Mouse (Mus musculus) G1E (cell line): ENCODE measurements at regions not wholly inside any gene's neighbourhood (a gene's known extent, or its start where the extent isn't known, plus 50 kb on each side); places are given as distances from the start of the nearest gene placed in this dataset.
A peak's percentile ranks its signal among the peaks of the same experiment; 100 is the strongest.
"Not testable (repeated sequence)": the region's sequence is repeated elsewhere in the genome, so short reads cannot be mapped to it uniquely, and the experiment has no call there.

ENCODE experiments used
- ATAC-seq: 2 replicates; pipeline ENCODE4 v1.8.0; 2016; ENCODE audit warnings: mild to moderate bottlenecking; ENCODE audit not compliant: insufficient number of reproducible peaks, poor library complexity, low FRiP score, severe bottlenecking; ENCODE audit errors: extremely low read depth
- DNase-seq: peaks from one replicate; pipeline ENCODE4 v3.0.0; 2012; ENCODE audit warnings: low spot score
- H3K27me3 ChIP-seq: 2 replicates; pipeline ENCODE4 v1.6.1; 2012; ENCODE audit warnings: mild to moderate bottlenecking, low read length, inconsistent platforms; ENCODE audit not compliant: insufficient read depth
- H3K36me3 ChIP-seq: replicated peaks from 2 replicates; pipeline ENCODE3; 2012; ENCODE audit warnings: mild to moderate bottlenecking, inconsistent platforms
- H3K4me1 ChIP-seq: 2 replicates; pipeline ENCODE4 v1.6.1; 2012; ENCODE audit warnings: low read depth, low read length, inconsistent platforms, mixed read lengths; ENCODE audit not compliant: insufficient read depth
- H3K4me3 ChIP-seq: 2 replicates; pipeline ENCODE4 v1.5.1; 2012; ENCODE audit warnings: low read depth, mild to moderate bottlenecking, inconsistent platforms, low read length, moderate library complexity, mixed read lengths
- H3K9me3 ChIP-seq: replicated peaks from 2 replicates; pipeline ENCODE4 v1.6.1; 2012; ENCODE audit warnings: inconsistent platforms
- CTCF ChIP-seq: IDR thresholded peaks from 2 replicates; pipeline ENCODE4 v1.5.1; 2012; ENCODE audit warnings: low read depth, low read length, inconsistent platforms, mixed read lengths
- GATA1 ChIP-seq: IDR thresholded peaks from 2 replicates; pipeline ENCODE4 v1.6.1; 2012; ENCODE audit warnings: borderline replicate concordance, low read length, inconsistent platforms, mixed read lengths
- GATA2 ChIP-seq: IDR thresholded peaks from 2 replicates; pipeline ENCODE4 v1.6.1; 2012; ENCODE audit warnings: low read depth, low read length, inconsistent platforms, borderline replicate concordance
- POLR2AphosphoS5 ChIP-seq: IDR thresholded peaks from 2 replicates; pipeline ENCODE4 v1.6.1; 2012; ENCODE audit warnings: low read depth, low read length, inconsistent platforms; ENCODE audit not compliant: insufficient replicate concordance
- TAL1 ChIP-seq: conservative IDR thresholded peaks from 2 replicates; pipeline ENCODE4 v1.6.1; 2012; ENCODE audit warnings: low read depth, low read length, inconsistent platforms, mixed read lengths

- not testable (repeated sequence) for H3K4me1 ChIP-seq, H3K4me3 ChIP-seq, DNase-seq, H3K27me3 ChIP-seq, ATAC-seq, H3K36me3 ChIP-seq, H3K9me3 ChIP-seq
These were observed 63.9 kb upstream of the Gm906 start for GRCm38 (mm10) chr13:50314001-50314400.

GRCm38 (mm10) chr13:50322512-50322911 is 72.4 kb upstream of the Gm906 start:
- DNase-seq (no peak), ATAC-seq (no peak)
- H3K27me3 ChIP-seq: no peaks in the 10 kb centered on the region
- no peak overlapping the region for H3K4me3 ChIP-seq
- H3K36me3 ChIP-seq: no peaks in the 10 kb centered on the region
- H3K9me3 ChIP-seq: 0 out of 2 replicates have a peak, but pooled peaks cover 11% of the 10 kb centered on the region
- H3K4me1 ChIP-seq: no peaks in the 10 kb centered on the region
- TF ChIP-seq TAL1 (no peak), GATA1 (no peak), GATA2 (no peak), POLR2AphosphoS5 (no peak), CTCF (no peak)

GRCm38 (mm10) chr13:50328614-50329013 is 78.5 kb upstream of the Gm906 start:
- Histone ChIP-seq H3K36me3 (no peaks in the 10 kb centered on the region), H3K4me1 (no peaks in the 10 kb centered on the region), H3K9me3 (peaks cover 13% of the 10 kb centered on the region; the same call in 1 of the 2 replicates), H3K4me3 (no peak overlapping the region), H3K27me3 (no peaks in the 10 kb centered on the region)
- no peak for ATAC-seq
- TF ChIP-seq CTCF (no peak), GATA2 (no peak), TAL1 (no peak), POLR2AphosphoS5 (no peak), GATA1 (no peak)
- DNase-seq: no peak

GRCm38 (mm10) chr13:50344121-50344520 is 73.5 kb upstream of the Fbxw17 start:
- H3K27me3 ChIP-seq: no peaks in the 10 kb centered on the region; the same call in 1 of the 2 replicates
- DNase-seq (no peak), ATAC-seq (no peak)
- no peak for TF ChIP-seq GATA2
- no peak for TF ChIP-seq GATA1
- no peak for TF ChIP-seq POLR2AphosphoS5
- TF ChIP-seq CTCF: no peak
- no peak for TF ChIP-seq TAL1
- peaks cover 4% of the 10 kb centered on the region for H3K9me3 ChIP-seq
- H3K4me1 ChIP-seq: no peaks in the 10 kb centered on the region
- H3K4me3 ChIP-seq: peak overlapping the region; percentile 9; the same call in 1 of the 2 replicates
- H3K36me3 ChIP-seq: no peaks in the 10 kb centered on the region

GRCm38 (mm10) chr13:50351946-50352345 is 65.7 kb upstream of the Fbxw17 start:
- no peaks in the 10 kb centered on the region for H3K27me3 ChIP-seq
- no peaks in the 10 kb centered on the region for H3K36me3 ChIP-seq
- ATAC-seq: no peak
- DNase-seq: no peak
- H3K4me1 ChIP-seq: no peaks in the 10 kb centered on the region
- H3K9me3 ChIP-seq: no peaks in the 10 kb centered on the region
- no peak overlapping the region for H3K4me3 ChIP-seq
- TF ChIP-seq GATA2 (no peak), POLR2AphosphoS5 (no peak), CTCF (no peak), TAL1 (no peak), GATA1 (no peak)

GRCm38 (mm10) chr13:50355265-50355664 is 62.4 kb upstream of the Fbxw17 start:
- no peak for DNase-seq
- H3K36me3 ChIP-seq: no peaks in the 10 kb centered on the region
- H3K27me3 ChIP-seq: no peaks in the 10 kb centered on the region
- H3K9me3 ChIP-seq: 0 out of 2 replicates have a peak, but pooled peaks cover 1% of the 10 kb centered on the region
- TF ChIP-seq POLR2AphosphoS5 (no peak), TAL1 (no peak)
- ATAC-seq: no peak
- H3K4me1 ChIP-seq: no peaks in the 10 kb centered on the region
- no peak overlapping the region for H3K4me3 ChIP-seq

GRCm38 (mm10) chr13:50359536-50359935 is 58.1 kb upstream of the Fbxw17 start:
- no peaks in the 10 kb centered on the region for H3K4me1 ChIP-seq
- H3K27me3 ChIP-seq: no peaks in the 10 kb centered on the region
- 0 out of 2 replicates have a peak, but pooled peaks cover 1% of the 10 kb centered on the region for H3K9me3 ChIP-seq
- ATAC-seq: no peak
- no peak for TF ChIP-seq TAL1
- TF ChIP-seq GATA1: no peak
- TF ChIP-seq GATA2: no peak
- no peak for TF ChIP-seq CTCF
- no peak for TF ChIP-seq POLR2AphosphoS5
- H3K4me3 ChIP-seq: no peak overlapping the region
- H3K36me3 ChIP-seq: no peaks in the 10 kb centered on the region
- DNase-seq: no peak
